Mouse (Mus musculus) midbrain, postnatal 0 days (tissue): ENCODE data around the gene Tenm4. TPM values are rescaled to one million over a fixed set of nuclear protein-coding genes. Genes with fewer than 3 reads are reported as not detected.

ENCODE experiments used
- ATAC-seq: fragments of 200-750 bp; cut with Nextera tagmentation; 2 replicates; pipeline ENCODE4 v1.8.0; 2017; ENCODE audit warnings: moderate number of reproducible peaks, mild to moderate bottlenecking, moderate TSS enrichment, moderate library complexity; ENCODE audit not compliant: low FRiP score
- DNase-seq: peaks from one replicate; pipeline ENCODE4 v3.0.0-alpha.2; 2015; ENCODE audit warnings: low spot score
- H3K27ac ChIP-seq: fragments of 300-500 bp; sonication (generic); 2 replicates; pipeline ENCODE4 v1.5.1; 2014; ENCODE audit warnings: low read depth, mild to moderate bottlenecking, low read length, mixed read lengths
- H3K27me3 ChIP-seq: fragments of 300-500 bp; sonication (generic); 2 replicates; pipeline ENCODE4 v1.6.1; 2014; ENCODE audit warnings: low read length, control low read depth, mixed read lengths; ENCODE audit not compliant: insufficient read depth
- H3K36me3 ChIP-seq: fragments of 300-500 bp; sonication (generic); 2 replicates; pipeline ENCODE4 v1.6.1; 2014; ENCODE audit warnings: low read length, control low read depth, mixed read lengths; ENCODE audit not compliant: insufficient read depth
- H3K4me1 ChIP-seq: fragments of 300-500 bp; sonication (generic); 2 replicates; pipeline ENCODE4 v1.6.1; 2014; ENCODE audit warnings: mild to moderate bottlenecking, control low read depth, antibody characterized with exemption, low read length, mixed read lengths; ENCODE audit not compliant: insufficient read depth
- H3K4me2 ChIP-seq: fragments of 300-500 bp; sonication (generic); 2 replicates; pipeline ENCODE4 v1.6.1; 2014; ENCODE audit warnings: low read depth, mild to moderate bottlenecking, low read length, mixed read lengths; ENCODE audit not compliant: poor library complexity, severe bottlenecking
- H3K4me3 ChIP-seq: fragments of 300-500 bp; sonication (generic); 2 replicates; pipeline ENCODE4 v1.5.1; 2014; ENCODE audit warnings: low read depth, mild to moderate bottlenecking, low read length, moderate library complexity
- H3K9ac ChIP-seq: fragments of 300-500 bp; sonication (generic); replicated peaks from 2 replicates; pipeline ENCODE4 v1.6.1; 2014; ENCODE audit warnings: mild to moderate bottlenecking, low read length, moderate library complexity, mixed read lengths; ENCODE audit not compliant: poor library complexity, severe bottlenecking
- H3K9me3 ChIP-seq: fragments of 300-500 bp; sonication (generic); 2 replicates; pipeline ENCODE4 v1.6.1; 2016; ENCODE audit warnings: low read length, control low read depth
- CTCF ChIP-seq: IDR thresholded peaks from 2 replicates; pipeline ENCODE4 v1.5.1; 2016; ENCODE audit warnings: antibody characterized with exemption, mild to moderate bottlenecking
- WGBS: fragments of 180-500 bp; shearing (Covaris S2); extraction: QIAGEN DNeasy Blood & Tissue Kit; methylation state at CpG from one replicate; pipeline ENCODE4 v1.1.7; 2014; 5-methylcytosine and 5-hydroxymethylcytosine counted together
- polyA plus RNA-seq: library from polyadenylated mRNA; unstranded; fragments of >200 nt; fragmentation: Nextera tagmentation; extraction: Ambion mirVana; gene quantifications from 2 replicates; pipeline ENCODE4 v1.2.1, GENCODE M21; 2015
- total RNA-seq: library from RNA; depleted of rRNA; stranded (reverse); fragments of >200 nt; gene quantifications from 2 replicates; pipeline ENCODE4 v1.2.3, GENCODE M21; 2014

The Tenm4 gene
- total and polyA plus RNA-seq, 2 experiments from 2014 or later = 35.9 to 56.0 TPM

- ATAC-seq = no peak
- no peak overlapping the region for H3K4me3 ChIP-seq
- DNase-seq = no peak
Measured at GRCm38 (mm10) chr7:96909856-96910255, 738.8 kb downstream of the Tenm4 start.

GRCm38 (mm10) chr7:96910310-96910960 lies 739.4 kb downstream of the Tenm4 start:
- ATAC-seq (no peak), DNase-seq (no peak)
- WGBS = 58% methylated on average over 12 of the region's 12 CpGs
- no peak overlapping the region for H3K4me2 ChIP-seq
- peaks cover 5% of the 10 kb centered on the region; the same call in 1 of the 2 replicates for H3K36me3 ChIP-seq
- H3K4me3 ChIP-seq = no peak overlapping the region
- H3K4me1 ChIP-seq = no peaks in the 10 kb centered on the region
- H3K9ac ChIP-seq = no peak overlapping the region
- H3K9me3 ChIP-seq = no peaks in the 10 kb centered on the region
- no peak for TF ChIP-seq CTCF
- no peak overlapping the region for H3K27ac ChIP-seq
- no peaks in the 10 kb centered on the region for H3K27me3 ChIP-seq

More at GRCm38 (mm10) chr7:96909856-96910255, 738.8 kb downstream of the Tenm4 start:
- H3K36me3 ChIP-seq = peaks cover 5% of the 10 kb centered on the region; the same call in 1 of the 2 replicates
- no peak overlapping the region for H3K4me2 ChIP-seq
- H3K9me3 ChIP-seq = no peaks in the 10 kb centered on the region
- no peak overlapping the region for H3K9ac ChIP-seq
- H3K4me1 ChIP-seq = no peaks in the 10 kb centered on the region
- H3K27ac ChIP-seq = no peak overlapping the region
- no peak for TF ChIP-seq CTCF
- H3K27me3 ChIP-seq = no peaks in the 10 kb centered on the region
- 73% methylated on average over 5 of the region's 5 CpGs for WGBS

- ATAC-seq (no peak), DNase-seq (peak; percentile 92)
- Histone ChIP-seq H3K27ac (no peak overlapping the region), H3K27me3 (no peaks in the 10 kb centered on the region), H3K9ac (no peak overlapping the region), H3K4me2 (no peak overlapping the region), H3K9me3 (no peaks in the 10 kb centered on the region), H3K4me3 (no peak overlapping the region), H3K4me1 (no peaks in the 10 kb centered on the region), H3K36me3 (no peaks in the 10 kb centered on the region)
- TF ChIP-seq CTCF = peak; percentile 96
- 11% methylated on average over 6 of the region's 6 CpGs for WGBS
Measured at GRCm38 (mm10) chr7:96914031-96914430, 743.0 kb downstream of the Tenm4 start.

- Histone ChIP-seq H3K4me2 (no peak overlapping the region), H3K36me3 (no peaks in the 10 kb centered on the region), H3K9ac (no peak overlapping the region), H3K4me1 (no peaks in the 10 kb centered on the region; the same call in 1 of the 2 replicates), H3K27me3 (no peaks in the 10 kb centered on the region), H3K9me3 (no peaks in the 10 kb centered on the region), H3K27ac (no peak overlapping the region), H3K4me3 (no peak overlapping the region)
- ATAC-seq (peak; percentile 74; the same call in 1 of the 2 replicates), DNase-seq (peak; percentile 90)
- TF ChIP-seq CTCF = peak; percentile 97
- 2% methylated on average over 2 of the region's 2 CpGs for WGBS
Measured at GRCm38 (mm10) chr7:96915452-96916105, 744.5 kb downstream of the Tenm4 start.

GRCm38 (mm10) chr7:96920447-96921095 lies 749.5 kb downstream of the Tenm4 start:
- no peaks in the 10 kb centered on the region for H3K9me3 ChIP-seq
- no peak overlapping the region for H3K27ac ChIP-seq
- no peaks in the 10 kb centered on the region for H3K36me3 ChIP-seq
- no peak overlapping the region for H3K4me2 ChIP-seq
- H3K4me3 ChIP-seq = no peak overlapping the region
- no peak overlapping the region for H3K9ac ChIP-seq
- 33% methylated on average over 7 of the region's 7 CpGs for WGBS
- peak; percentile 54 for DNase-seq
- no peak for TF ChIP-seq CTCF
- ATAC-seq = peak; percentile 72; the same call in 1 of the 2 replicates
- no peaks in the 10 kb centered on the region for H3K27me3 ChIP-seq
- no peaks in the 10 kb centered on the region; the same call in 1 of the 2 replicates for H3K4me1 ChIP-seq

GRCm38 (mm10) chr7:96922927-96923326 lies 751.9 kb downstream of the Tenm4 start:
- no peak for TF ChIP-seq CTCF
- no peak overlapping the region for H3K27ac ChIP-seq
- H3K27me3 ChIP-seq = no peaks in the 10 kb centered on the region
- H3K9ac ChIP-seq = no peak overlapping the region
- no peaks in the 10 kb centered on the region for H3K9me3 ChIP-seq
- no peak for ATAC-seq
- H3K36me3 ChIP-seq = no peaks in the 10 kb centered on the region
- 95% methylated on average over 2 of the region's 2 CpGs for WGBS
- no peak for DNase-seq
- H3K4me1 ChIP-seq = no peaks in the 10 kb centered on the region; the same call in 1 of the 2 replicates
- no peak overlapping the region for H3K4me2 ChIP-seq
- no peak overlapping the region for H3K4me3 ChIP-seq
